Mouse (Mus musculus) urinary bladder, postnatal 25 days (tissue): ENCODE data around the gene F930015N05Rik.

Experiments
- DNase-seq: peaks from one replicate; pipeline ENCODE4 v3.0.0; 2022; ENCODE audit warnings: low spot score

Gene F930015N05Rik

DNA sequence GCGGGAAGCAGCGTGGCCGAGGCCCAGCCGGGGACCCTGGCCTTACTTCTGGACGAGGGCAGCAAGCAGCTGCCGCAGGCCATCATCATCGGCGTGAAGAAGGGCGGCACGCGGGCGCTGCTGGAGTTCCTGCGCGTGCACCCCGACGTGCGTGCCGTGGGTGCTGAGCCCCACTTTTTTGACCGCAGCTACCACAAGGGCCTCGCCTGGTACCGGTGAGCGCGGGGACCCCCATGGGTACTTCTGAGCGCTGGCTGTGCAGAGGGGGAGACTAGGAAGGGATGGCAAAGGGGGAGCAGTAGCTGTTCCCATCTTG, at the start of gene F930015N05Rik:
TSS of gene F930015N05Rik (minus strand) at position 242 of the 316 bp plus-strand sequence.
- DNase-seq, result no peak

DNA sequence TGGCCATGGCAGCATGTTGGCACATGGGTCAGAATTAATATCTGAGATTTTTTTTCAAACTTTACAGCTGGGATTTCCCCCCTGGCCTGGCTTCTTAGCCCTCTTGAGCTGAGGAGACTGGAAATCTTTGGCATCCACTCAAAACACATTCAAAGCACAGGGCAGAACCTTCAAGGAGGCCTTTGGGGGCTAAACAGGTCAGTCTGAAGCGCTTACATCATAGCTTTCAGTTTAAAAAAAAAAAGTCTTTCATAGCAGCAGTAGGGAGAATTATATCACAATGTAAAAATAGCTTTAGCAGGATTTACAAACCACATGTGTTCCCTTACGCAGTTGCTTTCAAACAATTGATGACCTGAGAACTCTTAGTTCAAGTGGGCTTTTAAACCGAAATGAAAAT, 45.0 kb upstream of the F930015N05Rik start:
- DNase-seq, result no peak

DNA sequence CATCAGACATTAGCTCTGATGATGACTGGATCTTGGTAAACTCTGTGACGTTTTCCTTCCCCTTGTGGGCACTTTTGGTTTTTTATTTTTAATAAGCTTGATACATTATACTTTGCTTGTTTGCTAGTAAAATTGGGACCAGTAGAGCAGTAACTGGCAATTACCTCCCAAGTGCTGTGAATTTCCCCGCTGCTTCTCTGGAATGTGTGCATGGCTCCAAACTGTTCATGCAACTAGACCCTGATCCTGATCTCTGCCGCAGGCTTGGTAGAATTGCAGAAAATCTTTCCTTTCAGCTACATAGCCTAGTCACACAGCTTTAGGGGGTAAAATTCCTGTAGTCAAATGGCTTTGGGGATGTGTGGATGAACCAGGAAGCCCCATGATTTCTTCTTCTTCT, 37.2 kb upstream of the F930015N05Rik start:
- no peak for DNase-seq

GRCm38 (mm10) chr11:64470689-64471088, 34.2 kb upstream of the F930015N05Rik start:
- no peak for DNase-seq

DNA sequence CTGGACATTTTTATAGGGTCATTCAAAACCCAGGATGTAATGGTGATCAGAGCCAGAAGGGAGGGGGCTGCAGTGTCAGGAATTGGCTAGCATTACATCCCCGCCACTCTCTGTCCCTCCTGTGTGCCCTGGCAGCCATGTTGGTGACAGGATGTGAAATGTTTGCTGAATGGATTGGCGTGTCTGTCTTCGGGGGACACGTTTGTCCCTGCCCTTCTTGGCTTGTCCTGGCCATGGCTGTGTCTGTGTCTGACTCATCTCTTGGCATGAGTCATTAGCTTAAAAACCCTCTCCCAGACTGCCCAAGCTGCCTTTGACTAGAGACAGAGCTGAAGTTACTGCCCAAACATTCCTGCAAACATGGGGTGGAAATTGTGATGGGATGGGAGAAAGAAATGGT, 32.3 kb upstream of the F930015N05Rik start:
- DNase-seq, result no peak

DNA sequence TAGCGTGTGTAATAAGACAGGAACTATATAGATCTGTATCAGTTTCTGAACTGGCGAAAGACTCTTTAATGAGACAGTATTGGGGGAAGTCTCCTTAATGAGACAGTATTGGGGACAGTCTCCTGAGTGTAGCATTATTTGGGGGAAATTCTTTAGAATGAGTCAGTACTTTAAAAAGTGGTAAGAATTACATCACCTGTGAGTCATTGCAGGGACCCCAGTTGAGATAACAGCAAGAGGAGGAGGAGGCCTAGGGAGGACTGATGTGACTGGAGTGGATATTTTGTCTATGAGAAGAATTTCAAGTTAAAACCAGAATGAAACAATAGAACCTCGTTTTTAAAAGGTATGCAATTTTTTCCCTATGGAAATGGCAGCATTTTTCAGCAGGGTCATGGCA, 25.3 kb upstream of the F930015N05Rik start:
- DNase-seq, result no peak

DNA sequence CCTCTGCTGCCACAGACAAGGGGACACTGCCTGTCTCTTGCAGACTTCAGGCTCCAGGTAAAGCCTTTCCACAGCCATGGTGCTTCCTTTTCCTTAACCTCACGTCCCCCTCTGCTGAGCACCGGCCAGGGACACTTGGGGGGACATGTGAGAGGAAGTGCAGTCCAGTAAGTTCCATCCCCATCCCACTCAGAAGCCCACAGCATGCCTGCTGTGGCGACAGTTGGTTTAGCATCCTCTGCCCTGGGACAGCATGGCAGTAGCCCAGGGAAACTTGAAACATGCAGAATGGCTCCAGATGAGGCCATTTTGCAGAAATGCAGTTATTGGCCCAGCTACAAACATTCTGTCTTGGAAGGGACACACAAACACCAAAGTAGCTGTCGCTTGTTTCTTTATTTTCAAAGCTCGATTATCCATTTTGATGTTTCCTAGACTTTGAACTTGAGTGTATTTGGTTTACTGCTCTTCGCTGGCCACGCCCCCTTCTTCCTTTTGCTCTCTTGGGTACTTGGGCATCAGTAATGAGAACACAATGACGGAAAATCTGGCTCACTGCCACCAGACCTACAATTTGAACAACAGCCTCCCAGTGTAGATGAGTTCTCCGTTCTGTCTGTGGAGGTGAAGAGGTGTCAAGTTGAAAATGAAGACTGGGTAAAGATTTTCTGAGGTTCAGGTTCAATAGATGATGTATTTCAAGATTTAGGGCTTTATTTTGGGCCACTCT, 12.3 kb upstream of the F930015N05Rik start:
- no peak for DNase-seq

GRCm38 (mm10) chr11:64445227-64445626, 8.8 kb upstream of the F930015N05Rik start:
- no peak for DNase-seq

- DNase-seq, result no peak
These were observed 6.2 kb upstream of the F930015N05Rik start for GRCm38 (mm10) chr11:64442701-64443100.

DNA sequence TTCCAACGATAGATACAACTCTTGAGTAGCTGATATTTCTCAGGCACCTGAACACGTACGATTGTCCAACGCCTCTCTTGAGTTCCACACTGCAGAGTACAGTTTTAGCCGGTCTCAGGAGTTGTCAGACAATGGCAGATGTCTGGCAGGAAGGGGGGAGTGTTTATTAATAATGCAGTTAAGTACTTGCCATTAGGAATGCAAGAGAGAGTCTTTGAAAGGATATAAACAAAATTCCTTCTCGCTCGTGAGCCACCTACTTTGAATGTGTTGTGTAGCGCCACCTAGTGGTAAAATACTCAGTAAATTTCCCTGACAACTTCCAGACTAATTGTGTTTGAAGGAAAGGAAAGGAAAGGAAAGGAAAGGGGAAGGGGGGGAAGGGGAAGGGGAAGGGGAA, 5.7 kb upstream of the F930015N05Rik start:
- peak; percentile 19 for DNase-seq

GRCm38 (mm10) chr11:64438909-64439308, 2.5 kb upstream of the F930015N05Rik start:
- no peak for DNase-seq

GRCm38 (mm10) chr11:64437721-64438120, 1.3 kb upstream of the F930015N05Rik start:
- DNase-seq, result no peak

- no peak for DNase-seq
These were observed 392 bp upstream of the F930015N05Rik start for GRCm38 (mm10) chr11:64436791-64437298.

- peak; percentile 9 for DNase-seq
These were observed 674 bp downstream of the F930015N05Rik start for GRCm38 (mm10) chr11:64435546-64436411.

DNA sequence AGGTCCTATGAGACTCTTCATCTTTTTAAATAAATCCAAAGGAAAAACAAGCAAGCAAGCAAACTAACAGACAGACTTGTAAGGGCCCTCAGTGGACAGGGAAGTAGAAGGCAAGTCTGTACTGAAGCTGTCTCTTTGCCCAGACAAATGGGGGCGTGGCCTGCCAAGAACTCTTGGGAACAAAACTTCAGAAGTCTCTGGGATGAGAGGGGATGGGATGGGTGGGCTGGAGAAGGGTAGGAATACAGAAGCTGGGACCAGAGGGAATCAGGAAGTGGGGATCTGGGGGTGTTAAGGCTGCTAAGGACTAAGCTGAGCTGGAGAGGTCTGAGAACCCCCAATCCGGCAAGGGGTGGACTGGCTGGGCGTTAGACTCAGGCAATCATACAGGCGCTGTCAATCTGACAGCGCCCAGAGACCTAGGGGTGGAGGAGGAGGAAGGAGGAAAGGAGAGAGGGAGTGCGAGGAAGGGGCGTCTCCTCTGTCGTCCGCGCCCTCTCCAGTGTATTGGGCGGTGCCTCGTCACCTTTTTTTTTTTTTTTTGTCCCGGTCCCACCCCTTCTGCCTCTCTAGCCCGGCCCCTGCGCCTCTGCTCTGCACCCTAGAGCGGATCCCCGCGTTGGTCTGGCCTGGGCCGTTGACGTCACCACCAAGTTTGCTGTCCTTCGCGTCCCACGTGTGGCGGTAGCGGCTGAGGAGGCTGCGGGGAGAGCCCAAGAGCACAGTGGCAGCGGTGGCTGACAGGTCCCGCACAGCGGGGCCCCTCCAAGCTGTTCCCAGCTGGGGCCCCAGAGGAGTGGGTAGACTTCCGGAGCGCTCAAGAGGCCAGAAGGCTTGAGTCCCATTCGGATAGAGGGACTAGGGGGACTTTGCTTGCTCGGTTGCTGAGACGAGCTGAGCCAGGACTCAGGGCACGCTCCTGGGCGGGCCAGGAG, 1.6 kb downstream of the F930015N05Rik start, which contains the start of gene Hs3st3a1:
TSS of gene Hs3st3a1 (plus strand) at position 722 of the 935 bp plus-strand sequence.
- DNase-seq, result peak; percentile 14

DNA sequence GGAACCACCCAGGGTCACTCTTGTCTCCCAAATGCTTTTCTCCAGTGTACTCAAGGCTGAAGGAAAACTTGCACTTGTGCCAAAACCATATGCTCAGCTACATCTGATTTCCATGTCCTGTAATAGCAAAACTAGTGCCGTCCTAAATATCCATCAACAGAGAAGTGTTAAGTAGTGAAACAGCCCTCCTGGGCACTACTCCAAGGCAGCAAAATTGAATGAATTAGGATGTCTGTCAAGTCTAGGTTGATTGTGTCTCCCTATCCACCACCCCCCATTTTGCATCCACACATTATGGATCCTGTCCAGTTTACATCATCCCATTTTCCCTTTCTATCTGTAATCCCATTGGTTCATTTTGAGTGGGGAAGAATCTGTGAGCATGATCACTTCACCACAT, 17.5 kb downstream of the F930015N05Rik start:
- DNase-seq, result no peak

DNA sequence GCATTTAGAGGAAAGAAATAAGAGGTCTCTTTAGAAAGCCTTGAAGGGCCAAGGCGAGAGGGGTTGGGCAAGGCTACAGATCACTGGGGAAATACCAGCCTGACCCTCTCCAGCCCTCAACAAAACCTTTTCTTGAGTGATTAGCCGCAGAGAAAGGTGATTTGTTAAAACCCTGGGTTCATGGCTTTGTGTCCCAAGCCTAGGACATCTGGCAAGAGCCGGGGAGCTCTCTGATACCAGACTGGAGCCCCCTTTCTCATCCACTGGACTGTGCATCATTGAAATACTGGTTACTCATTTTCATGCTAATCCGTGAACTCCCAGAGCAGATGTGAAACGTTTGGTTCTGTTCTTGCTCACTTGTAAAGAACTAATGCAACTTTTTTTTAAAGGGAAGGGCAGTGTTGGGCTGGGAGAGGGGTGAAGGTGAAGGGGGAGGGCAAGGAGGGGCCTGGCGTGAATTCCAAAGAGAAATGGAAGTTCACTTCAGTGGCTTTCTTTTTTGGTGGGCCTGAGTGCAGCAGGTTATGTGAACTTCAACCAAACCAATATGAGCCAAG, 35.8 kb downstream of the F930015N05Rik start:
- no peak for DNase-seq

- no peak for DNase-seq
These were observed 38.8 kb downstream of the F930015N05Rik start for GRCm38 (mm10) chr11:64397612-64398011.

- no peak for DNase-seq
These were observed 39.5 kb downstream of the F930015N05Rik start for GRCm38 (mm10) chr11:64396949-64397348.

DNA sequence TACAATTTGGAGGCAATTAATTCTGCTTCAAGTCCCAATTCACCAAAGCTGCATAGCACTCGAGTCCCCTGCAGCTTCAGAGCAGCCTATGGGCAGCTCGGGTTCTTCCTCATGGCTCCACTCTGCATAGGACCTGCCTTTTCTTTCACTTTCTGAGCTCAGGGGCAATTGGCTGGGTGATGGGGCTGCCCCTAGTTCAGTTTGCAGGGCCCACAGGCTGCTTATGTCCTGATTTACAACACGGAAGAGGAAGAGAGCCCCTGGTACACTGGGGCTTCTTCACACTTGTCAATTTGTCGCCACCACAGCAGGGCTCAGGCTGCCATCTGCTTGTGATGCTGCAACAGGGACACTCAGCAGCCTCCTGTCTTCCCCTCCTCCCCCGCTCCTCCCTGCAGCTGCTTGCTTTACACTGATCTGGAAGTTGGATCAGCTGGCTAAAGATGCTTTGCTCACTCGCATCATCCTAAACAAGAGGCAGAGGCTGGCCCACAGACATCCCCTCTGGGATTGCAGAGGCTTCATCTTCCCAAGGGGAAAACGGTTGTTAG, 40.0 kb downstream of the F930015N05Rik start:
- no peak for DNase-seq

- no peak for DNase-seq
These were observed 50.1 kb downstream of the F930015N05Rik start for GRCm38 (mm10) chr11:64386333-64386732.
